Mouse (Mus musculus) hindbrain, embryonic 16.5 days (tissue): ENCODE results near the gene Tut7. TPM values are rescaled to one million over a fixed set of nuclear protein-coding genes. Genes with fewer than 3 reads are reported as not detected.

ENCODE experiments used
- ATAC-seq: fragments of 200-750 bp; cut with Nextera tagmentation; 2 replicates; pipeline ENCODE4 v1.8.0; 2017; ENCODE audit warnings: moderate TSS enrichment, moderate library complexity
- H3K27ac ChIP-seq: fragments of 300-500 bp; sonication (generic); 2 replicates; pipeline ENCODE4 v1.5.1; 2014; ENCODE audit warnings: low read depth, mild to moderate bottlenecking, control low read depth, low read length, moderate library complexity
- H3K27me3 ChIP-seq: fragments of 300-500 bp; sonication (generic); replicated peaks from 2 replicates; pipeline ENCODE4 v1.6.1; 2014; ENCODE audit warnings: low read length; ENCODE audit not compliant: control insufficient read depth, insufficient read depth
- H3K36me3 ChIP-seq: fragments of 300-500 bp; sonication (generic); 2 replicates; pipeline ENCODE4 v1.6.1; 2014; ENCODE audit warnings: mild to moderate bottlenecking, low read length, moderate library complexity, mixed read lengths; ENCODE audit not compliant: control insufficient read depth, insufficient read depth
- H3K4me1 ChIP-seq: fragments of 300-500 bp; sonication (generic); 2 replicates; pipeline ENCODE4 v1.6.1; 2014; ENCODE audit warnings: low read depth, low read length; ENCODE audit not compliant: control insufficient read depth, insufficient read depth
- H3K4me2 ChIP-seq: fragments of 300-500 bp; sonication (generic); 2 replicates; pipeline ENCODE4 v1.6.1; 2014; ENCODE audit warnings: mild to moderate bottlenecking, low read length, control low read depth, moderate library complexity
- H3K4me3 ChIP-seq: fragments of 300-500 bp; sonication (generic); 2 replicates; pipeline ENCODE4 v1.5.1; 2014; ENCODE audit warnings: mild to moderate bottlenecking, low read length, control low read depth, moderate library complexity
- H3K9ac ChIP-seq: fragments of 300-500 bp; sonication (generic); 2 replicates; pipeline ENCODE4 v1.6.1; 2014; ENCODE audit warnings: low read depth, mild to moderate bottlenecking, control low read depth, low read length, moderate library complexity
- H3K9me3 ChIP-seq: fragments of 300-500 bp; sonication (generic); 2 replicates; pipeline ENCODE4 v1.6.1; 2014; ENCODE audit warnings: mild to moderate bottlenecking, low read length, moderate library complexity; ENCODE audit not compliant: control insufficient read depth
- WGBS: fragments of 180-500 bp; shearing (Covaris S2); extraction: QIAGEN DNeasy Blood & Tissue Kit; methylation state at CpG from one replicate; pipeline ENCODE4 v1.1.7; 2014; 5-methylcytosine and 5-hydroxymethylcytosine counted together
- polyA plus RNA-seq: library from polyadenylated mRNA; unstranded; fragments of >200 nt; fragmentation: Nextera tagmentation; extraction: Ambion mirVana; gene quantifications from 2 replicates; pipeline ENCODE4 v1.2.1, GENCODE M21; 2015

Tut7 gene
- polyA plus RNA-seq, 1 experiment from 2014 or later = 35.9 TPM

DNA sequence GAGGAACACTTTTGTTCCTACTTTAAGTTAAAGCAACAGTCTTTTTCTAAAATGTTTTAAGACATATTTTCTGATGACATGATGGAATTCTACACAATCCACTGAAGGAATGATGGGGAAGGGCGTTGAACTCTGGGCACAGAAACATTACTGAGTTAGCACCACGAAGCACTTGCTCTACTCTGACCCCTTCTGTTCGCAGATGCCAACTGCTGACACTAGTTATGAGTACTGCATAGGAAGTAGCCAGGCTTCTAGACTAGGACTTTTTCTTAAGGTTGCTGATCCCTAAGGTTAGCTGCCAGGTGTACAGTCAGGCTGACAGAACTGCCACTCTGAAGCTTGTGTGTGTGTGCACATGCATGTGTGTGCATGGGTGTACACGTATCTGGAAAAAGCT is 43.7 kb downstream of the Tut7 start:
- Histone ChIP-seq H3K9ac (no peak overlapping the region), H3K9me3 (no peaks in the 10 kb centered on the region), H3K27me3 (no peaks in the 10 kb centered on the region), H3K36me3 (peaks cover 56% of the 10 kb centered on the region), H3K4me3 (no peak overlapping the region), H3K27ac (no peak overlapping the region), H3K4me1 (no peaks in the 10 kb centered on the region), H3K4me2 (no peak overlapping the region)
- 88% methylated on average over 4 of the region's 4 CpGs for WGBS
- ATAC-seq = no peak

DNA sequence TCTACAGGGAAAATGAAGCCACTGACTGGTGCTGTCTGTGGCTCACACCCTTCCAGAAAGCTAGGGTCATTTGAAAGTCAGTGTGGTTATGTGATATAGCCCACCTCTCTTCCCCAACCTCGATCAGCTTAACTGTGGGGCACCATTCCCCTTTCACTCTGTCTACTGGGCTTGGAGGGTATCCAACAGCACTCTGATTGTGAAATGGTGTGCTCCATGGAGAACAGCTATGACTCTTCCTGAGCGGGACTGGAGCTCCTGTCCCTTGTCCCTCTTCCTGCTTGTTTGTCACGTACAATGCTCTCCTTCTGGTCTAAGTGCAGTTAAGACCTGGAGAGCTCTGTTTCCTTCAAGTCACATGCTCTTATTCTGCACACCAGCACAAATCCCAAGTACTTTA is 47.8 kb downstream of the Tut7 start:
- H3K4me3 ChIP-seq = no peak overlapping the region
- peaks cover 28% of the 10 kb centered on the region for H3K36me3 ChIP-seq
- no peaks in the 10 kb centered on the region for H3K9me3 ChIP-seq
- H3K27ac ChIP-seq = no peak overlapping the region
- no peak overlapping the region for H3K4me2 ChIP-seq
- 94% methylated on average over 3 of the region's 3 CpGs for WGBS
- no peak overlapping the region for H3K9ac ChIP-seq
- ATAC-seq = no peak
- no peaks in the 10 kb centered on the region for H3K27me3 ChIP-seq
- peaks cover 10% of the 10 kb centered on the region for H3K4me1 ChIP-seq

DNA sequence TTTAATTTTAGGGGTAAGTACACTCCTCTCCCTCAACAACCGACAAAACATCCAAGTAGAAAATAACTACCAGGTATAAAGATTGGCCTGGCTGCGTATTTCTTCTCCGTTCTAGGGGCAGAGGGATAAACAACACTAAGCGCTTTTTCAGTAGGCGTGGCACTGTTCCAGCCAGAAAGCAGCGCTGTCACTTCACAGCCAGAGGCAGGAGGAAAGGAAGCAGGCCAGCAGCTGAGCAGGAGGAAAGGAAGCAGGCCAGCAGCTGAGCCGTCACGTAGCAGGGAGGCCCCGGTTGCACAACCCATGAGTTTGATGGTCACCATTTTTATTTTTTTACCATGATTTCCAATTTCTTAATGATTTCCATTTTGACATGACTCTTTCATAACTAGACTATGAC is 51.7 kb downstream of the Tut7 start:
- peak overlapping the region; percentile 35; the same call in 1 of the 2 replicates for H3K9ac ChIP-seq
- 56% methylated on average over 9 of the region's 9 CpGs for WGBS
- peaks cover 10% of the 10 kb centered on the region for H3K36me3 ChIP-seq
- H3K27me3 ChIP-seq = no peaks in the 10 kb centered on the region
- peak overlapping the region; percentile 99 for H3K27ac ChIP-seq
- no peak overlapping the region; the same call in 1 of the 2 replicates for H3K4me2 ChIP-seq
- no peaks in the 10 kb centered on the region for H3K9me3 ChIP-seq
- ATAC-seq = no peak
- peaks cover 30% of the 10 kb centered on the region for H3K4me1 ChIP-seq
- H3K4me3 ChIP-seq = no peak overlapping the region

DNA sequence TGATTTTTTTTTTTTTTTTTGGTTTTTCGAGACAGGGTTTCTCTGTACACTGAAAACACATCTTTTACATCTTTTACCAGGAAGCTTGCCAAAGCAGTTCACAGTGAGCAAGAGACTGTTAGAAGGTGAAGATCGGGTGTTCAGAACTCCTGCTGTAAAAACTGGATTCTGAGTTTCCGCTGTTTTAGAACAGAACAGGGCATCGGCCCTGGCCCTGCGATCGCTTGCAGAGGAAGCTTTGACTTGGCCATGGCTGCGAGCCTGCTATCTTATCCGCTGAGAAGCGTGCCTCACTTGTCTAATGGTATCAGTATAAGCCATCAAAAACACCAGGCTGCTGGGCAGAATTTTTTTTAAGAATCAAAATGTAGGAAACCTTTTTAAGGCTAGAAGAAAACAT is 52.1 kb downstream of the Tut7 start:
- 73% methylated on average over 9 of the region's 9 CpGs for WGBS
- ATAC-seq = no peak
- Histone ChIP-seq H3K9me3 (no peaks in the 10 kb centered on the region), H3K4me2 (peak overlapping the region; percentile 79), H3K9ac (peak overlapping the region; percentile 31; the same call in 1 of the 2 replicates), H3K27me3 (no peaks in the 10 kb centered on the region), H3K4me3 (peak overlapping the region; percentile 95; the same call in 1 of the 2 replicates), H3K36me3 (peaks cover 10% of the 10 kb centered on the region), H3K4me1 (peaks cover 33% of the 10 kb centered on the region), H3K27ac (peak overlapping the region; percentile 99)

DNA sequence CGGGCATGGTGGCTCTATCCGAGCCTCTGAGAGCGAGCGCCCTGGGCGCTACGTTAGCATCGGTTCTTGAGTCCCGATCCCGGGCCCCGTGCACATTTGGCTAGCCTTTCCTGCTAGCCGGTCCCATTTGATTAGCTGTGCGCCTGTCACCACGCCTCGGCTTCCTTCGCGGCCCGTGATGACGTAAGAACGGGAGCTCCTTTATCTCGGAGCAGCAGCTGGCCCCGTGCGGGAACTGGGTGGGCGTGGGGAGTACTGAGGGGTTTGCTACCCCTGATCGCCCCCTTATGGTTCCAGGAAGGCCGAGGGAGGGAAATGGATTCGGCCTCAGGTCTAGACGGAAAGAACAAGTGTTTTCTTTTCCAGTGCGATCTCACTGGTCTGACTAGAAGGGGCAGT is 52.8 kb downstream of the Tut7 start:
- Histone ChIP-seq H3K9me3 (no peaks in the 10 kb centered on the region), H3K4me3 (peak overlapping the region; percentile 95), H3K4me2 (peak overlapping the region; percentile 79), H3K36me3 (peaks cover 8% of the 10 kb centered on the region), H3K9ac (peak overlapping the region; percentile 88), H3K27me3 (no peaks in the 10 kb centered on the region), H3K4me1 (peaks cover 33% of the 10 kb centered on the region), H3K27ac (peak overlapping the region; percentile 99)
- ATAC-seq = peak; percentile 84
- WGBS = under 1% methylated on average over 28 of the region's 28 CpGs

DNA sequence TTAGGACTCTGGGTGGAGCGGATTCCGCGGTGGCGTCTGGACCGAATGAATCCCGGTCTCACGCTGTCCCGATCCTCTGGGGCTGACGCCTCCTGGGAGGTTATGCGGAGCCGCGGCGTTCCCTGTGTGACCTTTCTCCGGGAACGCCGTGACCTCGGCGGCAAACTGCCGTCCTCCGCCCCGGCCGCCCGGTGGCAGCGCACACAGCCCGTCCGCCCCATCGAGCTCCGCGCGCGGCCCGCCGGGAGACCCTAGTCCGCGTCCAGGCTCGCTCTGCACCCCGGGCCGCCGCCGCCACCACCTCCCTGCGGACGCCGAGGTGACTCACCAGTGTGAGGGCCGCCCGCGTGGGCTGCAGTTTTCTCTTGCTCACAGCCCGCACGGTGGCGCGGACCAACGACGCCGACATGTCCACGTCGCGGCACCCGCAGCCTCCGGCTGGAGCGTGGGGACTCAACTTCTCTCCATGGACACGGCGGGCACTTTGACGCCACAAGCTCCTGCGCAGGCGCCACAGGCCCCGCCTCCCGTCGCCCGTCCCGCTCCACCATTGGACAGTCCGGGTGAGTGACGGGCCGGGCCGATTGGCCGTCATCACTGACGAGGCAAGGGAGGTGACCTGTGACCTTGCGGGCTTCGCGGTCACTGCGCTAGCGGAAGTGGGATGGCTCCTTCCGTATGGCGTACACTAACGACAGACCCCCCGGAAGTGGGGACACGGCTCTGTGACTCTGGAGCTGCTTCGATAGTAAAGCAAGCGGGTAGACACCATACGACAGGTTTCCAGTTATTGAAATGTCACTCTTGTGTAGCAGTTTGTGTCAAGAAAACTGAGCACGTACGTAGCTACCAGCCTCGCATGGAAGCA is 53.4 kb downstream of the Tut7 start, which contains the start of gene Isca1:
Gene Isca1 (minus strand): TSS at position 515 of the 868 bp plus-strand sequence.
- Histone ChIP-seq H3K27ac (peak within 1 kb of the TSS; percentile 99), H3K4me2 (peak within 1 kb of the TSS; percentile 80), H3K27me3 (no peaks in the 10 kb centered on the region), H3K4me3 (peak within 1 kb of the TSS; percentile 95), H3K36me3 (peaks cover 7% of the 10 kb centered on the region), H3K9ac (peak within 1 kb of the TSS; percentile 88), H3K9me3 (no peaks in the 10 kb centered on the region), H3K4me1 (peaks cover 33% of the 10 kb centered on the region)
- peak; percentile 97 for ATAC-seq
- under 1% methylated on average over 71 of the region's 91 CpGs for WGBS

DNA sequence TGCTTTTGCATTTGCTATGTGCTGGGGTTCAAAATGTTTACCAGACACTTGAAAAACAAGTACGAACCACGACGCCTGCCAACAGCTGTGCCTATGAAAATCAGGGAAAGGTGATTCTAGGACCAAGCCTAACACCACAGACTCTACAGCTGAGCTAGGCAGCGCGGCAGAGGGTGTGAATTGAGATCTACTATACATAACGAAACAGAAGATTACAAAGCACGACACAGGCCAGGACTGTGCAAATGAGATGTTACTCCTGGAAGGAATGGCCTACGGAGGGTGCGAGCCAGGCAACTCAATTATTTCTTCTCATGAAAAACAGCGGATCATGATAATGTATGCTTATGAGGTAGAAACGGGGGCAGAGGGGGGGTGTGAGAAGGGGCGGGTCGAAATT is 54.4 kb downstream of the Tut7 start:
- Histone ChIP-seq H3K27me3 (no peaks in the 10 kb centered on the region), H3K9me3 (no peaks in the 10 kb centered on the region), H3K4me2 (peak overlapping the region; percentile 80), H3K4me3 (peak overlapping the region; percentile 95), H3K36me3 (peaks cover 7% of the 10 kb centered on the region), H3K9ac (peak overlapping the region; percentile 12; the same call in 1 of the 2 replicates), H3K4me1 (peaks cover 33% of the 10 kb centered on the region), H3K27ac (no peak overlapping the region)
- ATAC-seq = no peak
- WGBS = 33% methylated on average over 13 of the region's 13 CpGs

DNA sequence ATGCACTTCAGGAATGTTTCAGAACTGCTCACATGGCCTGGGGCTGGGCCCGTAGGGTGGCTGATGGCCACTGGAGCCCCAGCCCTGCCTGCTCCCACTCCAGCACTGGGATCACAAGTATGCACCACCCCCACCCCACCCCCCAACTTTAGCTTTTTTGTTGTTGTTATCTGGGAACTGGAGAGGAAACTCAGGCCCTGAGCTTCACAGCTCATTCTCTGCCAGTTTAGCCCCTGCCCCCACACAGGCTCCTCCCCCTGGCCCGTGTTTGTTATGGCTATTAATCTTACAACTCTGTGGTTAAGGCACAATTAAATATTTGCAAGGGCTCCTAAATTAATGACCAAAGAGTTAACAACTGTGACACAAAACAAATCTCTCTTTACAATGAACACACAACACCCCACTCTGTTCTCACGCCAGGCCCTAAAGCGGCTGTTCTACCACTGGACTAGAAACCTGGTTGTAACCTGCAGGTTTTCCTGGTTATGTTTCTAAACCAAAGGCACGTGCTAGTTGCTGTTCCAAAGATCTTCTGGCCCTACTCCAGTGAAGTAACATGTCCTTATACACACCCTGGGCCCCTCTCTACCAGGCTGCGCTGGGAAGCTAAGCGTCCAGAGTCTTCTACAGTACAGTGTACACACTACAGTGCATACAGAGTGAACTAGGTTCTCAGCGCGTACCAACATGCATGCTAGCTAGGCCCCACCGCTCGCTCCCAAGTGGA is 56.0 kb downstream of the Tut7 start:
- peaks cover 33% of the 10 kb centered on the region for H3K4me1 ChIP-seq
- H3K36me3 ChIP-seq = peaks cover 4% of the 10 kb centered on the region; the same call in 1 of the 2 replicates
- 80% methylated on average over 11 of the region's 11 CpGs for WGBS
- H3K27ac ChIP-seq = 0 out of 2 replicates have a peak overlapping the region, but pooled peaks have one; percentile 31
- 0 out of 2 replicates have a peak overlapping the region, but pooled peaks have one; percentile 0 for H3K4me2 ChIP-seq
- H3K9ac ChIP-seq = no peak overlapping the region
- H3K4me3 ChIP-seq = no peak overlapping the region
- H3K9me3 ChIP-seq = no peaks in the 10 kb centered on the region
- ATAC-seq = no peak
- no peaks in the 10 kb centered on the region for H3K27me3 ChIP-seq

DNA sequence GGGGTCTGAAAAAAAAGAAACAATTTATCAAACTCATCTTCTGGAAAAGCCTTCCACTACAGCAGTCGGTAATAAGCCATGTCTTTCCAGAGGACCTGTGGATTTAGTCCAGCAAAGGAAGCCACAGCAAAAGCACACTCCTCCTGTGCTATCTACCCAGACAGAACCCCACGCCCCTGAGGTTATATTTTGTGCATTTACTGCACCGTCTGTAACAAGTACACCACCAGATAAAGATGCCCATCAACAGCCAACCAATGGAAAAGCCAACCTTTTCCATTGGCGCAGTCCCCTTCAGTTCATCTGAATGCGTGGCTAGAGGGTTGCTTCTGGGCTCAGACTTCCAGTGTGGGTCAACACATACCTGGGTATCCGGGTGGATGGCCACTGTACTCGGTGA is 60.2 kb downstream of the Tut7 start:
- Histone ChIP-seq H3K36me3 (peaks cover 10% of the 10 kb centered on the region), H3K27me3 (no peaks in the 10 kb centered on the region), H3K4me1 (peaks cover 14% of the 10 kb centered on the region), H3K9ac (no peak overlapping the region), H3K4me3 (no peak overlapping the region), H3K9me3 (no peaks in the 10 kb centered on the region), H3K4me2 (no peak overlapping the region), H3K27ac (no peak overlapping the region)
- WGBS = 93% methylated on average over 7 of the region's 7 CpGs
- no peak for ATAC-seq
